Mouse (Mus musculus) megakaryocyte, adult 5-6 weeks (primary cell): ENCODE results near the gene Six4. TPM values are rescaled to one million over a fixed set of nuclear protein-coding genes. Genes with fewer than 3 reads are reported as not detected.

Experiments used
- total RNA-seq, 2 experiments: library from RNA; stranded (forward) in 1 of 2; stranded (reverse) in 1 of 2; fragments of 153-499, 151-499 nt in 1 of 2; fragments of 221-1000, 200-1000 nt in 1 of 2; gene quantifications; 2 replicates each; pipeline versions ENCODE4 v1.2.3 to v1.2.4; 2015 to 2017

Gene Six4
- total RNA-seq, 2 experiments from 2014 or later: 0.07 TPM; not detected in 1

Other genes starting within 250 kb of the Six4 start
- gene Six6, start 173.6 kb downstream of the Six4 start, total RNA-seq (2015): not detected in 2 replicates
- not detected in 2 replicates for gene Six6, start 173.6 kb downstream of the Six4 start, total RNA-seq (2017)
- gene 4930447C04Rik, start 172.7 kb downstream of the Six4 start, total RNA-seq (2015): 0.13 and 0.59 TPM in 2 replicates
- 0.59 TPM in 1 of 2 replicates, not detected in the other for gene 4930447C04Rik, start 172.7 kb downstream of the Six4 start, total RNA-seq (2017)
- 0.04 and 0.11 TPM in 2 replicates for gene Six1, start 59.6 kb downstream of the Six4 start, total RNA-seq (2015)
- gene Six1, start 59.6 kb downstream of the Six4 start, total RNA-seq (2017): not detected in 2 replicates
- gene Mnat1, start 10.3 kb upstream of the Six4 start, total RNA-seq (2015): 11.0 and 17.1 TPM in 2 replicates
- 14.4 and 20.5 TPM in 2 replicates for gene Mnat1, start 10.3 kb upstream of the Six4 start, total RNA-seq (2017)
- 16.0 and 16.2 TPM in 2 replicates for gene Trmt5, start 173.3 kb upstream of the Six4 start, total RNA-seq (2015)
- gene Trmt5, start 173.3 kb upstream of the Six4 start, total RNA-seq (2017): 11.6 and 14.5 TPM in 2 replicates
- 7.9 and 9.0 TPM in 2 replicates for gene Slc38a6, start 173.3 kb upstream of the Six4 start, total RNA-seq (2015)
- gene Slc38a6, start 173.3 kb upstream of the Six4 start, total RNA-seq (2017): 5.0 and 7.2 TPM in 2 replicates